Mouse (Mus musculus) MEL (cell line): Measurements from ENCODE around the gene Deaf1. TPM values are rescaled to one million over a fixed set of nuclear protein-coding genes. Genes with fewer than 3 reads are reported as not detected.

Experiments
- DNase-seq: peaks from one replicate; pipeline ENCODE4 v3.0.0; 2011; ENCODE audit warnings: low read depth, low spot score
- H3K27ac ChIP-seq: 2 replicates; pipeline ENCODE4 v1.5.1; 2012; ENCODE audit warnings: low read depth, mild to moderate bottlenecking, control low read depth, low read length, moderate library complexity; ENCODE audit not compliant: control insufficient read depth
- H3K27me3 ChIP-seq, 2 experiments: fragments of 150-350 bp in 1 of 2; sonication (generic) in 1 of 2; 2 replicates each; pipeline ENCODE4 v1.6.1; 2012; ENCODE audit warnings: low read length in 2 of 2, mild to moderate bottlenecking in 2 of 2, improper control_type of control experiment in 1 of 2, moderate library complexity in 1 of 2; ENCODE audit not compliant: insufficient read depth in 2 of 2, control insufficient read depth in 1 of 2
- H3K36me3 ChIP-seq, 2 experiments: 2 replicates each; pipeline ENCODE4 v1.6.1; 2012 to 2014; ENCODE audit warnings: low read length in 2 of 2, improper control_type of control experiment in 1 of 2, inconsistent platforms in 1 of 2, mild to moderate bottlenecking in 1 of 2; ENCODE audit not compliant: insufficient read depth in 2 of 2, control insufficient read depth in 1 of 2
- H3K4me1 ChIP-seq, 2 experiments: fragments of 150-350 bp in 1 of 2; sonication (generic) in 1 of 2; 2 replicates each; pipeline ENCODE4 v1.6.1; 2012; ENCODE audit warnings: low read length in 2 of 2, improper control_type of control experiment in 1 of 2, mild to moderate bottlenecking in 1 of 2; ENCODE audit not compliant: insufficient read depth in 2 of 2, control insufficient read depth in 1 of 2
- H3K4me3 ChIP-seq, 2 experiments: fragments of 150-350 bp in 1 of 2; sonication (generic) in 1 of 2; 2 replicates each; pipeline ENCODE4 v1.5.1; 2012; ENCODE audit warnings: low read depth in 2 of 2, low read length in 2 of 2, mild to moderate bottlenecking in 2 of 2, moderate library complexity in 2 of 2, control low read depth in 1 of 2, improper control_type of control experiment in 1 of 2; ENCODE audit not compliant: control insufficient read depth in 1 of 2, insufficient read depth in 1 of 2
- H3K79me2 ChIP-seq: 2 replicates; pipeline ENCODE4 v1.6.1; 2012; ENCODE audit warnings: mild to moderate bottlenecking, low read length, moderate library complexity; ENCODE audit not compliant: control insufficient read depth, poor library complexity, insufficient read depth
- H3K9ac ChIP-seq: 2 replicates; pipeline ENCODE4 v1.6.1; 2012; ENCODE audit warnings: low read depth, mild to moderate bottlenecking, control low read depth, low read length, moderate library complexity; ENCODE audit not compliant: control insufficient read depth, poor library complexity, severe bottlenecking
- H3K9me3 ChIP-seq: fragments of 150-350 bp; sonication (generic); replicated peaks from 2 replicates; pipeline ENCODE4 v1.6.1; 2012; ENCODE audit warnings: mild to moderate bottlenecking, low read length, improper control_type of control experiment, moderate library complexity; ENCODE audit not compliant: insufficient read depth
- BHLHE40 ChIP-seq: IDR thresholded peaks from 2 replicates; pipeline ENCODE4 v1.6.1; 2012; ENCODE audit warnings: low read depth, mild to moderate bottlenecking, inconsistent platforms, low read length, improper control_type of control experiment, borderline replicate concordance
- CHD1 ChIP-seq: IDR thresholded peaks from 2 replicates; pipeline ENCODE4 v1.6.1; 2012; ENCODE audit warnings: low read depth, mild to moderate bottlenecking, inconsistent platforms, low read length, improper control_type of control experiment
- CHD2 ChIP-seq: IDR thresholded peaks from 2 replicates; pipeline ENCODE4 v1.6.1; 2011; ENCODE audit warnings: low read length, improper control_type of control experiment
- CTCF ChIP-seq, 3 experiments: IDR thresholded peaks in 2 of 3; conservative IDR thresholded peaks in 1 of 3; 2 replicates each; pipeline ENCODE4 v1.5.1; 2011 to 2012; ENCODE audit warnings: low read length in 3 of 3, low read depth in 2 of 3, mild to moderate bottlenecking in 2 of 3, improper control_type of control experiment in 1 of 3, inconsistent platforms in 1 of 3, mixed read lengths in 1 of 3, moderate library complexity in 1 of 3; ENCODE audit not compliant: control insufficient read depth in 1 of 3, insufficient read depth in 1 of 3, poor library complexity in 1 of 3, severe bottlenecking in 1 of 3
- E2F4 ChIP-seq: IDR thresholded peaks from 2 replicates; pipeline ENCODE4 v1.6.1; 2011; ENCODE audit warnings: low read depth, low read length, improper control_type of control experiment, borderline replicate concordance
- ELF1 ChIP-seq: IDR thresholded peaks from 2 replicates; pipeline ENCODE4 v1.6.1; 2014; ENCODE audit warnings: low read depth, mild to moderate bottlenecking, inconsistent platforms, low read length, improper control_type of control experiment, moderate library complexity
- EP300 ChIP-seq, 2 experiments: IDR thresholded peaks; 2 replicates each; pipeline ENCODE4 v1.6.1; 2011; ENCODE audit warnings: improper control_type of control experiment in 2 of 2, low read length in 2 of 2, low read depth in 1 of 2, mild to moderate bottlenecking in 1 of 2
- ETS1 ChIP-seq: IDR thresholded peaks from 2 replicates; pipeline ENCODE4 v1.6.1; 2012; ENCODE audit warnings: low read depth, mild to moderate bottlenecking, inconsistent platforms, low read length, improper control_type of control experiment, moderate library complexity
- GABPA ChIP-seq: IDR thresholded peaks from 2 replicates; pipeline ENCODE4 v1.6.1; 2012; ENCODE audit warnings: low read depth, mild to moderate bottlenecking, inconsistent platforms, low read length, improper control_type of control experiment, moderate library complexity
- GATA1 ChIP-seq: IDR thresholded peaks from 2 replicates; pipeline ENCODE4 v1.6.1; 2011; ENCODE audit warnings: low read depth, low read length, improper control_type of control experiment
- HCFC1 ChIP-seq: IDR thresholded peaks from 2 replicates; pipeline ENCODE4 v1.6.1; 2012; ENCODE audit warnings: low read depth, mild to moderate bottlenecking, inconsistent platforms, low read length, improper control_type of control experiment, moderate library complexity
- KAT2A ChIP-seq: conservative IDR thresholded peaks from 2 replicates; pipeline ENCODE4 v1.6.1; 2012; ENCODE audit warnings: low read depth, low read length, improper control_type of control experiment, inconsistent platforms
- MXI1 ChIP-seq: IDR thresholded peaks from 2 replicates; pipeline ENCODE4 v1.6.1; 2011; ENCODE audit warnings: mild to moderate bottlenecking, low read depth, low read length, improper control_type of control experiment
- MYB ChIP-seq: IDR thresholded peaks from 2 replicates; pipeline ENCODE4 v1.6.1; 2011; ENCODE audit warnings: mild to moderate bottlenecking, low read depth, low read length, improper control_type of control experiment
- NRF1 ChIP-seq: IDR thresholded peaks from 2 replicates; pipeline ENCODE4 v1.6.1; 2014; ENCODE audit warnings: low read depth, mild to moderate bottlenecking, inconsistent platforms, low read length, improper control_type of control experiment, moderate library complexity; ENCODE audit not compliant: poor library complexity, insufficient read depth, severe bottlenecking
- POLR2A ChIP-seq, 2 experiments: IDR thresholded peaks; 2 replicates each; pipeline ENCODE4 v1.6.1; 2011 to 2012; ENCODE audit warnings: low read length in 2 of 2, mild to moderate bottlenecking in 2 of 2, control low read depth in 1 of 2, improper control_type of control experiment in 1 of 2, low read depth in 1 of 2, moderate library complexity in 1 of 2; ENCODE audit not compliant: control insufficient read depth in 1 of 2, insufficient read depth in 1 of 2, poor library complexity in 1 of 2
- POLR2AphosphoS2 ChIP-seq: IDR thresholded peaks from 2 replicates; pipeline ENCODE4 v1.6.1; 2011; ENCODE audit warnings: low read length, improper control_type of control experiment
- POLR2AphosphoS5 ChIP-seq: IDR thresholded peaks from 2 replicates; pipeline ENCODE4 v1.6.1; 2012; ENCODE audit warnings: low read depth, borderline replicate concordance, mild to moderate bottlenecking, inconsistent platforms, low read length, moderate library complexity, mixed read lengths
- SIN3A ChIP-seq: IDR thresholded peaks from 2 replicates; pipeline ENCODE4 v1.6.1; 2012; ENCODE audit warnings: low read length, improper control_type of control experiment, inconsistent platforms
- TAL1 ChIP-seq: IDR thresholded peaks from 2 replicates; pipeline ENCODE4 v1.6.1; 2012; ENCODE audit warnings: mild to moderate bottlenecking, inconsistent platforms, low read length, moderate library complexity, mixed read lengths
- TBP ChIP-seq: IDR thresholded peaks from 2 replicates; pipeline ENCODE4 v1.8.0; 2011; ENCODE audit warnings: low read depth, low read length, improper control_type of control experiment
- TCF12 ChIP-seq: IDR thresholded peaks from 2 replicates; pipeline ENCODE4 v1.6.1; 2014; ENCODE audit warnings: low read depth, mild to moderate bottlenecking, inconsistent platforms, low read length, improper control_type of control experiment, moderate library complexity
- USF2 ChIP-seq, 2 experiments: IDR thresholded peaks; 2 replicates each; pipeline ENCODE4 v1.6.1; 2011 to 2012; ENCODE audit warnings: improper control_type of control experiment in 2 of 2, low read length in 2 of 2, borderline replicate concordance in 1 of 2, inconsistent platforms in 1 of 2, low read depth in 1 of 2, mild to moderate bottlenecking in 1 of 2; ENCODE audit not compliant: insufficient read depth in 1 of 2
- ZC3H11A ChIP-seq: IDR thresholded peaks from 2 replicates; pipeline ENCODE4 v1.6.1; 2012; ENCODE audit warnings: low read depth, mild to moderate bottlenecking, inconsistent platforms, low read length, improper control_type of control experiment
- ZMIZ1 ChIP-seq: IDR thresholded peaks from 2 replicates; pipeline ENCODE4 v1.6.1; 2012; ENCODE audit warnings: low read depth, mild to moderate bottlenecking, inconsistent platforms, low read length, improper control_type of control experiment, moderate library complexity
- ZNF384 ChIP-seq: IDR thresholded peaks from 2 replicates; pipeline ENCODE4 v1.6.1; 2012; ENCODE audit warnings: low read depth, mild to moderate bottlenecking, inconsistent platforms, low read length, improper control_type of control experiment
- polyA plus RNA-seq, 2 experiments: library from polyadenylated mRNA; stranded (reverse) in 1 of 2; unstranded in 1 of 2; fragments of >175 nt in 1 of 2; fragments of >200 nt in 1 of 2; gene quantifications; 2 replicates each; pipeline versions ENCODE4 v1.2.1 to v1.2.4; 2012; ENCODE audit warnings: low replicate concordance in 2 of 2, low read depth in 1 of 2; ENCODE audit not compliant: insufficient read length in 2 of 2, insufficient read depth in 1 of 2, missing spikeins in 1 of 2
- total RNA-seq: library from RNA; depleted of rRNA; stranded (reverse); fragments of 300-350 nt; gene quantifications from 2 replicates; pipeline ENCODE4 v1.2.3, GENCODE M21; 2012

Gene Deaf1
- total and polyA plus RNA-seq, 3 experiments = 13.2 to 91.1 TPM; not detected in 1

GRCm38 (mm10) chr7:141364349-141365048 lies 37.0 kb upstream of the Deaf1 start (continued):
- peak; percentile 95 for TF ChIP-seq GATA1
- TF ChIP-seq POLR2AphosphoS5 = no peak
- TF ChIP-seq NRF1 = no peak
- no peak for TF ChIP-seq KAT2A
- TF ChIP-seq ZMIZ1 = 0 out of 2 replicates have a peak, but pooled peaks have one; percentile 30
- TF ChIP-seq ETS1 = peak; percentile 90
- no peak for TF ChIP-seq MYB
- TF ChIP-seq MXI1 = peak; percentile 59; the same call in 1 of the 2 replicates
- no peak for TF ChIP-seq TBP
- TF ChIP-seq TAL1 = peak; percentile 94
- TF ChIP-seq ZNF384 = no peak
- TF ChIP-seq POLR2A (IDR thresholded peaks at IDR 0.05; ENCODE audit: control insufficient read depth in 1 of 2, insufficient read depth in 1 of 2, low read depth in 1 of 2, low read length in 2 of 2, poor library complexity in 1 of 2) = no peak
- TF ChIP-seq ELF1 = no peak
- TF ChIP-seq EP300 (IDR thresholded peaks at IDR 0.05; ENCODE audit: low read depth in 1 of 2, low read length in 2 of 2) = peak; percentile 88 to 89
- TF ChIP-seq BHLHE40 = no peak; the same call in 1 of the 2 replicates
- TF ChIP-seq CTCF (IDR thresholded peaks at IDR 0.05 in 2 of 3, conservative IDR thresholded peaks at IDR 0.05 in 1 of 3; ENCODE audit: control insufficient read depth in 1 of 3, insufficient read depth in 1 of 3, low read depth in 2 of 3, low read length in 3 of 3, poor library complexity in 1 of 3, severe bottlenecking in 1 of 3) = no peak
- no peak for TF ChIP-seq HCFC1
- no peak for TF ChIP-seq POLR2AphosphoS2
- no peak for TF ChIP-seq ZC3H11A
- TF ChIP-seq E2F4 = no peak
- TF ChIP-seq CHD2 = no peak
- TF ChIP-seq SIN3A = peak; percentile 79

GRCm38 (mm10) chr7:141363752-141364125 lies 36.2 kb upstream of the Deaf1 start:
- no peaks in the 10 kb centered on the region for H3K27me3 ChIP-seq

More at GRCm38 (mm10) chr7:141363752-141364125, 36.2 kb upstream of the Deaf1 start:
- Histone ChIP-seq H3K36me3 (peaks cover 0 to 16% of the 10 kb centered on the region in 2 experiments; a peak in 2 of 4 replicates), H3K4me3 (no peak overlapping the region), H3K9ac (peak overlapping the region; percentile 17), H3K9me3 (no peaks in the 10 kb centered on the region), H3K27ac (peak overlapping the region; percentile 4; the same call in 1 of the 2 replicates), H3K79me2 (no peaks in the 10 kb centered on the region), H3K4me1 (peaks cover 11 to 17% of the 10 kb centered on the region in 2 experiments)
- TF ChIP-seq TBP (no peak), KAT2A (no peak), E2F4 (no peak), CHD1 (no peak), BHLHE40 (no peak), ZC3H11A (no peak), ZMIZ1 (no peak), USF2 (IDR thresholded peaks at IDR 0.05; ENCODE audit: borderline replicate concordance in 1 of 2, insufficient read depth in 1 of 2, low read depth in 1 of 2, low read length in 2 of 2) (no peak), GABPA (no peak), TAL1 (no peak), SIN3A (no peak; the same call in 1 of the 2 replicates), TCF12 (no peak)
- no peak for DNase-seq
